Mouse (Mus musculus): Measurements from ENCODE around the gene Rapgef4.
"Not testable (repeated sequence)": the region's sequence is repeated elsewhere in the genome, so short reads cannot be mapped to it uniquely, and the experiment has no call there.

The Rapgef4 gene

DNA sequence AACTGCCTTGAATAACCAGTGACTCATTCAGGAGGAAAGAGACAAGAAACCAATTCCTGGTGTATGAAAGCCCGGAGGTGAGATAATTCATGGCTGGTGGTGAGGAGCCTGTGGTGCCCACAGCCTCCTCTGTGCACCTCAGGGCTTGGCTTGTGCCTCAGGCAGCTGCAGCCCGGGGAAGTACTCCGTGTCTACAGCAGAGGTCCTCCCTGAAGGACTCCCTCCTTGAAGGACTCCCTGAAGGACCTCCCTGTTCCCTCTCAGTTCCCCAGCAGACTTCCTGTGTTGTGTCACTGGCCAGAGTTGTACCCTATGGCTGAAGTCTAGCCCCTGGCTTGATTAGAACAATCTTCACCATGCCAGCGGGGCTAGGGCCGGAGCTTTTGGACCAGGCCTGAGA lies 50.7 kb downstream of the Rapgef4 start:
- DNase-seq = peak; percentile 38

DNA sequence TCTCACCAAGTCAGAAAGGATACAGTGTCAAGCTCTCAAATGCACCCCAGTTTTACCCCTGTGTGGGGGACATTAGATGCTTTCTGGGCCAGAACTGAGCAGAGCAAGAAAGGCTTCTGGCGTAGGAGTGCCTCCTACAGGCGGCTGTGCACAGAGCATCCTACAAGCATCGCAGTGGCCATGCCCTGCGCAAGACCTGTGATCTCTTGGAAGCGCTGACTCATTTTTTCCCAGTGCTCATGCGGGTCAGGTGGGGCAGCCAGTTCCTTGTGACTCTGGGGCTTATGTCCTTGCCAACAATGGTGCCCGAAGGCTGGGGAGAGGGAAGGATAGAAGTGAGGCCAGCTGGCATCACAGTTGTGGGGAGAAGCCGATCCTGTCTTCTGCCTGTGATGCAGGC lies 54.6 kb downstream of the Rapgef4 start:
- peak; percentile 85 for DNase-seq

DNA sequence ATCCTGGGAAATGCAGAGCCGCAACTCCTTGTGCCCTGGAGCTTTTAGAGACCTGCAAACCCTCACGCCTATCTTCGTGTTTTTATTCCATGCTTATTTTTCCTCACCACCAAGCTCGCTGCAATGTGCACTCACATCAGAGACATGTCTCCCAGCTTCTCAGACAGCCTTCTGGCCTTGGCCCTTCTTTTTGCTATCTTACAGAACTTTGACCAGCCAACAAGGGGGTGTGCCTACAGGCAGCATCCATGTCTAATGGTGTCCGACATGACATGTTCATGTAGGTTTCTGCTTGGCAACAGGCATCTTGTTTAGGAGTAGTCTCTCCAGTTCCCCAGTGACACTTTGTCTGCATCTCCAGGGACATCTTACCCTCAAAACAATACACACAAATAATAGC lies 56.3 kb downstream of the Rapgef4 start:
- peak; percentile 52 for DNase-seq

DNA sequence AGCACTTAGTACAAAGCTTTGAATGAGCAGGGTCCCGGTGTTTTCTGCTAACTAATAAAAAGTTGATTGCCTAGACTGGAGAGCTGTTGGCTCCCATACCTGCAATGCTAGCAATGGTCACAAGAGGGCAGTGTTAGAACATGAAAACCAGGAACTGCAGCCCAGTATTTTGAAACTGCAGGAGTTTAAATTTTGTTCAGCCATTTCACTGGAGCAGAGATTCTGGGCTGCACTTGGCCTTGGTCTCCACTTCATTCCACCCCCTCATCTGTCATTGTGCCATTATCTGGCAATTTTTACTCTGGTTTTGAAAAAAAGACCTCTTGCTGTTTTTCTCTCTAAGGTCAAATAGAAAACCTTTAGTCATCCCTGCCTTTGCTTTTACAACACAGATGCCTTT lies 57.2 kb downstream of the Rapgef4 start:
- peak; percentile 92 for DNase-seq

DNA sequence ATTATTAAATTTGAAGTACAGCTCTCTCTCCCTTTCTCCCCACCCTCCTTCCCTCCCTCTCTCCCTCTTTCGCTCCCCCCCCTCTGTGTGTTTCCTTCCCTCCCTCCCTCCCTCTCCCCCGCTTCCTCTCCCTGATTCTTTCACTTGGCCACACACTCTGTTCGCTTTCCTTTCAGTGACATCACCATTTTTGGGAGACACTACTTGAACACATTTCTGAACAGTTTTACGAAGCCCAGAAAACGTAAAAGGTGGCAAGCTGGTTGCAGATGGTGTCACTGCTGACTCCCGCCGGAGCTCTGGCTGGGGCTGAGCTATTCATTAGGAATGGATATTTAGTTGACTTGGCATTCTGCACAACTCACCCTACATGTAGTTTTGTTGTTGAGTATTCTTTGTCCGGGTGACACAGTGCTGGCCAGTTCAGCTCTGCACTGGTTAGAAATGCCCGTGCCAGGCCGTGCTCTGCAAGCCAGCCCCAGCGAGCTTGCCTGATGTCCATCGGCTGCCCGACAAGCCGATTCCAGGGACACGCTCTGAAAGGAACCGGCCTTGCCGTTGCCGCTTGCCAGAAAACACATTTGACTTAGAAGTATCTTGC lies 57.7 kb downstream of the Rapgef4 start:
- peak; percentile 82 for DNase-seq

DNA sequence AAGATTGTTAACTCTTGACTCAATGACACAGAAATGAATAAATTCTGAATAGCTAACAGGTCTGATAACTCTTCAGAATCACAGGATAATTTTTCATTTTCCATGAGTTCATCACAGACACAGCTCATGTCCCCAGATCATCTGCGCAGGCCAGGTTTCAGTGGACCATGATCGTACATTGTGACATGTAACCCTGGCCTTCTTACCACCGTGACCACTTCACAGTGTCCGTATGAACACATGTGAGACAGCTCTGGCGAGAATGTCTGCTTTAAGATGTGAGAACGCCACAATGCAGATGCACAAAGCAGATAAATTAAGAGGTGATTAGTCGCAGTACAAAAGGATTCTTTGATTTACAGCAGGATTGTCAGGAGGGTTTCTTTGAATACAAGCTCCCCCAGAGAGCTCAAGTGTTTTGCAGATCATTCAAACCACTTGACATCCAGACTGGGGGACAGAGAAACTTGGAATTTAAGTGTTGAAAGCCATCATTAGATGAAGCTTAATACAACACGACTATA lies 58.5 kb downstream of the Rapgef4 start:
- DNase-seq = peak; percentile 33

DNA sequence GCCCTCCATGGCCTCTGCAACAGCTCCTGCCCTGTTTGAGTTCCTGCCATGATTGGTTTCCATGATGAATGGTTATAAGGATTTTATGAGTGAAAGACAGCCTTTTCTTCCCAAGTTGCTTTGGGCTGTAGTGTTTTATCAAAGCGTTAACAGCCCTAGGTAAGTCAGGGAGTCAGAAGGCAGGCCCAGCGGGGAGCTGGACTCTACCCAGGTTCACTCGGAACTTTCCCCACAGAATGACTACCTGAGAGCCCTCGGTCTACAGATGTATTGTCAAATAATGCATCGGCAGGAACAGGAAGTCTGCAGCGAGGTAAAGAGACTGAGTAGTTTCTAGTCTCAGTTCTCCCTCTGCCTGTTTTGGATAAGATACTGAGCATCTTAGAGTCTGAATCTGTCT lies 60.0 kb downstream of the Rapgef4 start:
- DNase-seq = peak; percentile 35

DNA sequence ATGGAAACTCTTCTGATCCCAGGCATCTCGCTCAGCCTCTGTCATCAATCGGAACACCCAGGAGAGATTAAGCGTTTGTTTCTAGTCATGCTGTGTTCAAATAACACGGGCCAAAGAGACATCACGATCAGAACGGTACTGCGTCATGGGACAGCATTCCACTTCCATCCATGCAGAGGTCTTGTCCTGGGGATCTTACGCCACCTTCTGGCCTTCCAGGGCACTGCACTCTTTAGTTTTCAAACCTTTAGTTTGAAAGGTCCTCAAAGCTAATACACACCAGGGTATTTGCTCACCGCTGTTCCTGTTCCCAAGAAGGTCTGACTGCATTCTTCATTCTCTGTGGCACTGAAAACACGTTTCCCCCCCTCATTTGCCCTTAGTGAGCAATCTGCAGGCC lies 61.1 kb downstream of the Rapgef4 start:
- DNase-seq = peak; percentile 36

DNA sequence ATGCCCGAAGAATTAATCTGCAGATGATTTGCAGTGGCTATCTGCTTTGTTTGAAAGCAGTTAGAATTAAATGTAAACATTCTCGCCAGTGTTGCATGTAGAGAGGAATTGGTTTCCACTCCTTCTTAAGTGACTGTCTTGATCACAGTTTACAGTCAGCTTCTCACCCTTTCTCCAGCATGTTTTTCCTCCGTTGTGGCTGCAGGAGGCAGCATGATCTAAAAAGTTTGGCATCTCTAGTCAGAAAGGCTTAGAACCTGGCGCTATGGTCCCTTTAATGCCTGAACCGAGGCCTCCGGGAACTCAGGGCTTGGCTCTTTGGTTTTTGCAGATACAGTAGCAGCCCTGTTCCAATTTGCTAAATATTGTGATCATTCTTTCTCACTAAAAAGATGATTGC lies 63.2 kb downstream of the Rapgef4 start:
- DNase-seq = peak; percentile 23

DNA sequence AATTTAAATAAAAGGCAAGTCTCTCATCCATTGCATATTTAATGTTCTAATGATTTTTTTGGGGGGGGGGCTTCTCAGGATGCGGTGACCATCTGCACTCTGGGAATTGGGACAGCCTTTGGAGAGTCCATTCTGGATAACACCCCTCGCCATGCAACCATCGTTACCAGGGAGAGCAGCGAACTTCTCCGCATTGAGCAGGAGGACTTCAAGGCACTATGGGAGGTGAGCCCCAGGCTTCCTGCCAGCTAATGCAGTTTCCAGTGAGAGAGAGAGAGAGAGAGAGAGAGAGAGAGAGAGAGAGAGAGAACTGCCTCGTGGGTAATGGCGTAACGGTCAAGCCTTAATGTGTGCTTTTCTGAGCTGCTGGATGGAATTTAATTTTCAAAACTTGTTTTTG lies 64.0 kb downstream of the Rapgef4 start:
- no peak for DNase-seq

DNA sequence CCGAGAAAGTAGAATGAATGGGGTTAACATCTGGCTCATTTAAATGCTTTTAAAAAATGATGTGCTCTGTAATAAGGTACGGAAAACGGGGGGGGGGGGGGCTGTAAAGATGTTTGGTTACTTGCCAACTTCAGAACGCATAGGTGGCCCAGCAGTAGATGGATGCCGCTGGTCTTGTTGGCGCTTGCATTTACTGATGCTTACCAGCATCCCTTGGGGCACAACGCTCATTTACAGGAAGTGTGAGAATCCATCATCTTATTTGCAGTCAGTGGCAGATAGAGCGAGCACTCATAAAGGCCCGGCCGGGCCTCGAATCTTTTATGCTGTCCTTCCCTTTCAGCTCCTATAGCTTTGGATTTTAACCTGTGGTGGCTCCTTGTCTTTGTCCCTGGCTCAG lies 64.6 kb downstream of the Rapgef4 start:
- DNase-seq = no peak

DNA sequence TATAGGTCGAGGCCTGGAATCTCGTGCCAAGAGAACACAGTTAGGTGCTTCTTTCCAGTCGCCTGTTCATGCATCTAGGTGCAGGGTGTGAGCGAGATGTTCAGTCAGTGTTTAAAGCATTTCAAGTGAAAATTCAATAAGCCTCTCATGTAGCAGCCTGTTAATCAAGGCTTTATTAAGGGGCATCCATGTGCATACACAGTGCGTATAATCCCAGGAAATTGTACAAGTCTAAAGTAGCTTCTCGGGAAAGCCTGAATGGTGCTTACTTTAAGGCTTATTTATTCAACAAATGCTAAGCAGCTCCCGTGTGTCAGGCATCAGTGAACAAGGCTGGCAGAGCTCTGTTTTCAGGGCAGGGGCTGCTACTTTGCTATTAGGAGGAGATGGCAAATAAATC lies 69.4 kb downstream of the Rapgef4 start:
- DNase-seq = no peak

DNA sequence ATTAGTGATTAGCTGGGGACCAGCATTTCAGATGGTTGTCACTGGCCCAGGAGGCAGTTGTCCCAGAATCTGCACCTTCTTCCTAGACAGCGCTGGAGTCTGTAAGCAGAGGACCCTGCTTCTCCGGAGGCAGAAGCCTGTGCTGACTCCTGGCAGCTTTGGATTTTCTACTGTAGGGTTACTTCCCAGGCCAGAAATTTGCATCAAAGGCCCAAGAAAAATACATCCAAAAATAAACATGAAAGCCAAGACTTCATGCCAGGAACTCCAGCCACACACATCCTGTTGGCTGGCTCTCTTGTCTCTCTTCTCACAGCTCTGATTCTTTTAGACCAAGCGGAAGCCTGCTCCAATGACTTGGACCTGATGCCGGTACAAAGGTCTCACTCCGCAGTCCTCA lies 73.2 kb downstream of the Rapgef4 start:
- DNase-seq = no peak

DNA sequence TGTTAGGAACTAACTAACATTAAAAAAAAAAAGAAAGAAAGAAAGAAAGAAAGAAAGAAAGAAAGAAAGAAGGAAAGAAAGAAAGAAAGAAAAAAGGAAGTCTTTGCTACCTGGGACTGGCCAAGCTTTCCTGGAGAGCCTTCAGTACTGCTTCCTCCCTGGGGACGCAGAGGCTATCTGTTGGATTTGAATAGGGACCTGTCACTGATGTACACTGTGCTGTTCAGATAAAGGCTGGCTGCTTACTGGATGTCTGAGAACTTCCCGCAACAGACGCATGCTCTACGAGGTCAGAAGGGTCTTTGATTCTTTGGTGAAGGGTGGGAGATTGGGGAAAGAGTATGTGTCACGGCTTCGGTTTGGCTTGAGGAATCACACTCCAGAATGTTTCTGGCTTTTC lies 73.7 kb downstream of the Rapgef4 start:
- DNase-seq = no peak

DNA sequence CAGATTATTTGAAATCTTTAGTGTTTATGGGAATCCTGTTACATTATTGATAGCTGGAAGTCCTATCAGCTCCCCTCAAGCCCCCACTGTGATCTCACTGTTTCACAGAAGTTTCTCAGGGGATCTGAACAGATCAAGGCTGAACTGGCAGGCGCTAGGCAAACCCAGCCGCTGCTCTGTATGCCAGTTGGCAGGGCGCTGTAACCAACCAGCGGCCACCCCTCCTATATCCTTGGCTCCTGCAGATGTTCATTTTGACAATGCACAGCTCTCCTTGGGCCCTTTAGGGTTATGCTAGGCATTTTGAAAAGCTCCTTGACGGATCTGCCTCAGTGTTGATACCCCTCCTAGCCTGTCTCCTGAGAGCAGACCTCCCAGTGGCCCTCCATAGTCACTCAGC lies 74.4 kb downstream of the Rapgef4 start:
- no peak for DNase-seq

DNA sequence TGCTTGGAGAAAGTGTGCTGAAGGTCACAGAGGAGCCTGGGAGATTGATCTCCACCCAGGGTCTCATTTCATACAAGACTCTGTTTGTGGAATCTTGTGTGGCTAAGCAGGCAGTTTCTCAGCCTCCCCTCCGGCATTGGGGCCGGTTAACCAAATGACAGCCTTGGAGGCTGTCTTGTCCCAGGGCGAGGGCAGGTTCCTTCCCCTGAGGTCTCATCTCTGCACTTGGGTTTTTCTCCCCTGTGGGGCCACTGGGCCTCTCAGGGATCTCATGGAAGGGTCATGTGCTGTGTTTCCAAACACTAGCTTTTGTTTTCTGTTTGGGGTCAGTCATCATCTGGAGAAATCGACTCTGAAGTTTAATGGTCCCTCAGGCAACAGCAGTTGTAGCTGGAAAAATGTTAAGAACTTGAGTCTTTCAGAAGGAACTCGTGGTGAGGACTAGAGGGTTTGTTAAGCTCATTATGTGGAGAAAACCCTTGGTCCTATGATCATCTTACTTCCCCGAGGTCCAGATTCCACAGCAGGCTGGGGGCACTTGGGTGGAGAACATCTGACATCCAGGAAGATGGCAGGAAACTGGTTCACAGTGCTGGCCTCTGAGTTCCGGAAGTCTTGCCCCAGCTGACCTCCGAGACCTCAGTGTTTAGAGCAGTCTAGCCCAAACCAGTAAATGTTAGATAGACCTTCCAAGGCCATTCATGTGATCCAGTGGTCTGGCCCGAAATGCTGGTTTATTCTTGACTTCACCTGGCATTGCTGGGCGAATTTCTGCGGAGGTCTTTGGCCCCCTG lies 75.2 kb downstream of the Rapgef4 start:
- no peak for DNase-seq

DNA sequence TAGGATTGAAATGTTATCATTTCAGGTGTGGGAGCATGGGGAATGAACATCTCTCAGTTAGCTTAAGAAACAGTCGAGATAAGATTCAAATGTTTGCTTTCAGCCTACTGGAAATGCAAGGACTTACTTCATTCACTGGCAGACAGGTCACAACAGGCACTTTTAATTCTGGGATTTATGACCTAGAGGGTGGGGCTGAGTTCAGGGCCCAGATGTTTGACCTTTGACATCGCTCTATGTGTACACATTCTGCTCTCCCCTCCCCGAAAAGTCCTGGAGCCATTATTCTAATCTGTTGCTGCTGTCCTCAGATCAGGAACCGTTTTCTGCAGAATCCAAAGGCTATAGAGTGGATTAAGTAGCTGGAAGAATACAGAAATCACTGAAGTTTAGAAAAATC lies 81.9 kb downstream of the Rapgef4 start:
- no peak for DNase-seq

DNA sequence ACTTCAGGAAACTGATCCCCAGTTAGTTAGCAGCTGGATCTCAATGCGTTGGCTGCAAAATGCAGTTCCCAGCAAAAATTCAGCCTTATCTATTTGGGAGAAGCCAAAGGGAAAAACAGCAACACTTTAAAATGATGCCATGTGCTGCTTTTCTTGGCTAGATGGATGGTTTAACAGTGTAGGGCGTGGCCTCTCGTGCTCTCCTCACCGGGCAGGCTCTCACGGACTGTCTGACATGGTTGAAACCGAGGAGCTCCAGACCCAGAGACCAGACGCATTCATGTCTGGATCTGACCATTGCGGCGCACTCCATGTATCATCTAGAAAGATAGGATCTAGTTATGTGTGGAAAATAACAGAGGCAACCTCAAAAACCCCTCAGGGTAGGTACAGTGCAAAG lies 87.5 kb downstream of the Rapgef4 start:
- DNase-seq = no peak

DNA sequence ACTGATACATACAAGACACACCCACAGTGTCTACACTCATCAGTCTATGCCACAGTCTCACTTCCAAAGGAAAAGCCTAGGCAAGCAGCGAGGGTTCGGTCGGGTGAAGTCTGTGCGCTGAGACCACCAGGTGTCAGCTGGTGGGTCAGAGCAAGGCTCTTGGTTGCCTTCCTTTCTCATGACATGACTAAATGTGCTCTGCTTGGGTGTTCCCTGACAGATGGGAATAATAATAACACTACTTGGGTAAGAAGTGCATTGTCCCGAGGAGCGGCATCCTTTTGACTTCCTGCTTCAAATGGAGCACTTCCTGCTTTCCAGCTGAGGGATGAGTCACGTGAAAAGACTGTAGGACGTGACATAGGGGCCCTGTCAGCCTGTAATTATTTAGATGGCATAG lies 89.0 kb downstream of the Rapgef4 start:
- no peak for DNase-seq

DNA sequence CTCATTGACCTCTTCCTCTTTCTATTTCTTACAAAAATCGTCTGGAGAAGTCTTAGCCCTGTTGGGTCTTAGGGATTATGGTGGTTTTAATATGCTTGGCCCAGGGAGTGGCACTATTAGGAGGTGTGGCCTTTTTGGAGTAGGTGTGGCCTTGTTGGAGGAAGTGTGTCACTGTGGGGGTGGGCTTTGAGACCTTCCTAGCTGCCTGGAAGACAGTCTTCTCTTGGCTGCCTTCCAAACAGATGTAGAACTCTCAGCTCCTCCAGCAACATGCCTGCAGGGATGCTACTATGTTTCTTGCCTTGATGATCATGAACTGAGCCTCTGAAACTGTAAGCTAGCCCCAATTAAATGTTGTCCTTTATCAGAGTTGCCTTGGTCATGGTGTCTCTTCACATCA lies 92.1 kb downstream of the Rapgef4 start:
- DNase-seq = not testable (repeated sequence)

DNA sequence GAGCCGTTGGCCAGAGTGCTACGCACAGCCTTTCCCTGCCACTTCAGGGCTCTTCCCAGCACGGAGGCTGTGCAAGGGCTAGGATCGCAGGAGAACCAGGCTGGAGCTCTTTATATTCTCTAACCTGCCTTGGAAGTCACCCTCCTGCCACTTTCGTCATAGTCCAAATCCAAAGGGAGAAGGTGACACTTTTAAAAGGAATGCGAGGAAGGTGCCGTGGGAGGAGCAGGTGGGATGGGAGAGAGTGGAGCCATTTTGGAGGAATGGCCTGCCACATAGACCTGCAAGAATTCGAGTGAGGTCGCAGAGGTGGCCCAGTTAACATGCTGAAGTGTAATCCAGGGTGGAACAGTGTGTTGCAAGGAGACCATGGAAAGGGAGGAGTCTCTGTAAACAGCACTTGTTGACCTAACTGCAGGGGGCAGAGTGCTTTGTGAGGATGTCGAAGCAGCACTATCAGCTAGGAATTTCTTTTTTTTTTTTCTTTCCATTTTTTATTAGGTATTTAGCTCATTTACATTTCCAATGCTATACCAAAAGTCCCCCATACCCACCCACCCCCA lies 94.0 kb downstream of the Rapgef4 start:
- DNase-seq = no peak

DNA sequence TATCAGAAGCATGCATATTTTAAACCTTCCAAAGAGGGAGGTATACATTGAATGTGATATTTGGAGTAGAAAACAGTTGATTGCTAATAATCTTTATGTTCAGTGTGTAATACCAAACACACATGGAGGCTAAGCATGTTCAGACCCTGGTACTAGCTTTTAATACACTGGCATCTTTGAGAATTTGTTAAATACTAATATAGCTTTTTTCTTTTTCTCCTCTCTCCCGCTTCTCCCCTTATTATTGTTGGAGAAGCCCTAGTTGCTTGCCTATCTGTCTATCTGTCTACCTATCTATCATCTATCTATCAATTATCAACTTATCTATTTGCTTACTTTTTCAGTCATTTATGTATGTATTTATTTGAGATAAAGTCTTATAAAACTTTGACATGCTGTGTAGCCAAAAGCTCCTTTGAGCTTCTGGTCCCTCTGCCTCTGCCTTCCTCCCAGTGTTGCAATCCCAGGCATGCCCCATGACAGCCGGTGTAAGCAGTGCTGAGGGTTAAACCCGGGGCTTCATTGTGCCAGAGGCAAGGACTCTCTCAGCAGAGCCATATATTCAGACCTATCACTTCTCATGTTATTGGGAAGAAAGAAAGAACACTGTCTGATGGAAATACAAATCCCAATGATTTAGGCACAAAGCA lies 96.6 kb downstream of the Rapgef4 start:
- DNase-seq = no peak

DNA sequence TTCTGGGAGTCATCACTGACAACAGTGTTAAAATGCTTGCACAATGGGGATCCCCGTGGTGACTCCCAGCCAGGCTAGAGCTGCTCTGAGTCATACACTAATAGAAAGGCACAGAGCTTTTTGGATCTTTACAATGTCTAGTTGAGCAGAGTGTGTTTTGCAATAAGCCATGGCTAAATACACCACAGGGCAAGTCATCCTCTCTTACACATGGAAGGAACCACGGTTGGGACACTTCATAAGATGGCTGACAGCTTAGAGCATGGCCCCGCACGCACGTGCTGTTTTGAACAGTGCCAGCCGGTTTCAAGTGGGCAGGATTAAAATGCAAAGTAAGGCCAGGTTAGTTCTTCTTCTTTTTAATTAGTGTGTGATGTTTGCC lies 97.1 kb downstream of the Rapgef4 start:
- DNase-seq = no peak

DNA sequence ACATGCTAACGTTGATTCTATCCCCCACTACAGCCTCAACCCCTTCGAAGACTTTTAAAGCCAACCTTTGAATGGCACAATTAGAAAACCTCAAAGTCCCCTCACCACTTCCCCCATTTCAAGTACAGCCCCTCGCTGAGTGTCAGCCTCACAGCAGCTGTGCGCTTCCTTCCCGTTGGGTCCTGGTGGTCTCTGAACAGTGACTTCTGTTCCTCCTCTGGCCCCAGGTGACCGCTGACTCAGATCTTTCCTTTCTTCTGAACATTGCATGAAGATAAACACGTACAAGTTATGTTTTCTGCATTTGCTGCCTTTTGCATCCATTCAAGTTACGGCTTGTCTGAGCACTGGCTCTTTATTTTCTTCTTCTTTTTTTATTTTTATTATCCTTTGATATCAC lies 98.1 kb downstream of the Rapgef4 start:
- no peak for DNase-seq
